Mouse (Mus musculus) ZHBTc4 (cell line): ENCODE results near the gene Sh2b3.
A peak's percentile ranks its signal among the peaks of the same experiment; 100 is the strongest.

Source experiments
- DNase-seq: peaks from one replicate; pipeline ENCODE4 v3.0.0-alpha.2; 2011; ENCODE audit warnings: low read depth, low spot score

Sh2b3 gene

DNA sequence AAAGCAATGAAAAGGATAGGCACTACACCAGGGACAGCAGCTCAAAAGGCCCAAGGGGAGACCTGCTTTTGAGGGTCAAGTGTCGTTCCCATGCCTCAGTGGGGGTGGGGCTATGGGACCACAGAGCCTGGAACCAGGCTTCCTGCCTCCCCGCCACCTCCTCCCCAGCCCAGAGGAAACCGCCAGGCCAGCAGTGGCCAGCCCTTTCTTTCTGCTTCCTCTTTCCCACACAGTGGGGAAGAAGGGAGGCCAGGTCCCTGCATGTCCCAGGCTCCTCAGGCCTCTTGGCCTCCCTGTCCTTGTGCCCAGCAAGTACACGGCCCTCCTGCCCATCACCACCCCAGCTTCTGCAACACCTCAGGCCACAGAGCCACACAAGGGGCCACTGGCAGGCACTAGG, 13.3 kb downstream of the Sh2b3 start:
- no peak for DNase-seq

DNA sequence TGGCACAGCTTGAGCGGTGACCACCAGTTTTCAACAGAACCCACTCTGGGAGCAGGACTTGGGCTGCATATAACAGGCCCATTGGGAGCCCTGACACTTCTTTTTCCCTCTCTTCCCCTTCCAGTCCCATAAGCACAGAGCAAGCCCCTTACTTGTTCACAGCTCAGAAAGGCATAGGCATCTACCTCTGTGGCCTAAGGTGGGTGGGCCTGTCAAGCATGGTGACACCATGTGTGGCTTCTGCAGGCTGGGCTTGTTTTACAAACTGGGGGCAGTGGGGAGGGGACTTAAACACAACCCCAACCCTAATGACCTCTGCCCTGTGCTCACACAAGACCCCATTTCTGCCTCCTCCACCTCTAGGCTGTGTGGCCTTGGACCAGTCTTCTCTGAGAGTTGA, 13.8 kb downstream of the Sh2b3 start:
- no peak for DNase-seq

DNA sequence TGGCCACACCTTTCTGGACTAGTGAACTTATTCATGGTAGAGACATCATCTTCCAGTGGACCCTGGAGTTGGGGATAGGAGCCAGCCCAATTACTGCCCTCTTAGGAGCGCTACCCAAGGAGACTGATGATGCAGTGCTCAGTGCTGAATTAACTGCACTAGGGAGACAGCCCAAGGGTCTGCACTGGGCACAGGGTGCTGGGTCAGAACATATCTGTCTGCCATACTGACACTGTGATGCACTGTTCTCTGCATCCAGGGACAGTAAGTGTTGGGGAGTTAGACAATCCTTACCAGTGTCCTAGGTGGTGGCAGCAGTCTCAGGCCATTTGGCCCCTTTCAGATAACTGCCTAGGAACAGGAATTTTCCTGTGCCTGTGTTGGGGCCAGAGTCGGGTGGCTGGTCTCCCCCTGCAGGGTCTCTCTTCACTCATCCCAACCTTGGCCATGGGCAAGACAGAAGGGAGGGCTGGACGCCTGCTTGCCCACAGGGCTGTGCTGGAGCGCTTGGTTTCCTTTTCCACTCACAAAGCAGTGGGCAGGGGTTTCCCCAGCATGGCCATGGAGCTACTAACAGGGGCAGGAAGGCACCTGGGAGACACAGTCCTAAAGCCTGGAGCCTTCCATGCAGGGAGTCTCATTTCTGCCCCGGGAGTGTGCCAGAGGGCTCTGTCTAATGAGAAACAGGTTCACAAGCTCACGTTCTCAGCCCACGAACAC, 14.5 kb downstream of the Sh2b3 start:
- no peak for DNase-seq

DNA sequence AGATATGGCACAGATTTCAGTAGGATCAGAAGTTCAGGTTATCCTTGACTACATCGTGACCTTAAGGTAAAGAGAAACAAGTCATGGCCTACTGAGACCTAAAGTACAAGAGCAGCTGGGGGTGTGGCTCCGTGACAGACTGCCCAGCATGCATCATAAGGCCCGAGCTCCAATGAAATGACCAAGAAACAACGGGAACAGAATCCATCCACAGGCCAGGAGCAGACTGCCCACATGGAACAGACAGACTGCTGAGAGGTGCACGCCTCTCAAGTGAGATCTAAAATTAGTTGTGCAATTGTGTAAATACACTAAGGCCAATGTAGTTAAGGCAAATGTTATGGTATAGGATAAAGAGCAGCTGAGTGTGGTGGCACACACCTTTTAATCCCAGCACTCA, 15.9 kb downstream of the Sh2b3 start:
- DNase-seq: no peak

DNA sequence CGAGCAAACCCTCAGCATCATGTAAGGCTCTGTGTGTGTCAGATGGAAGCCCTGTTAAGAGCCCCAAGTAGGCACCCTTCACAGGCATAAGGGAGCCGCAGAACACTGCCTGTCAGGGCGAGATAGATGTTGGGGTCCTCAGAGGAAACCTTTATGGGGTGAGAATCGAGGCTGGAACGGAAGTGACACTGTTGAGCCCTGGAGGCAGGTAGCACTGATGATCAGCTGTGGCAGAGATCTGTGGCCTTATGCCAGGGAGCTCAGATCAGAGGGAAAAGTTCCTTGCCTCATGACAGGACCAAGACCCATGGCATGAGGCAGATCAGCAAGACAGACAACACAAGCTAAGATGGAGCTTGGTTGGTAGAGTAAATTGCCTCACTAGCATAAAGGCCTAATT, 16.3 kb downstream of the Sh2b3 start:
- no peak for DNase-seq

DNA sequence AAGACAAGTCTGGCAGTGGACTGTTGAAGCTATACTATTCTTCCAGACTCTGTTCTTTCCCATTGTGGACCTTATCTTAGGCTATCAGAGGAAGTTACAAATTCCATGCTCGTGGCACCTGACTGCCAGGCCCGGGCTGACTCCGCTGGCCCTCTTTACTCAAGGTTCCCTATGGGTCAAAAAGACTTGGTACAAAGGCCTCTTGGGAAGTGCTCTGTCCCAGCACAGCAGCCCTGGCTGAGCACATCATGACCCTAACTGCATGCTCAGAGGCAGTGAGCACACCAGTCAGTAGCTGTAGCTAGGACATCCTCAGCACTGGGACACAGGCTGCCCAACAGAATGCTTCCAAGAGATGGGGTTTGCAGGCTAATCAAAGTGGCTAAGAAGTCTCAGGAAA, 16.8 kb downstream of the Sh2b3 start:
- DNase-seq: no peak

DNA sequence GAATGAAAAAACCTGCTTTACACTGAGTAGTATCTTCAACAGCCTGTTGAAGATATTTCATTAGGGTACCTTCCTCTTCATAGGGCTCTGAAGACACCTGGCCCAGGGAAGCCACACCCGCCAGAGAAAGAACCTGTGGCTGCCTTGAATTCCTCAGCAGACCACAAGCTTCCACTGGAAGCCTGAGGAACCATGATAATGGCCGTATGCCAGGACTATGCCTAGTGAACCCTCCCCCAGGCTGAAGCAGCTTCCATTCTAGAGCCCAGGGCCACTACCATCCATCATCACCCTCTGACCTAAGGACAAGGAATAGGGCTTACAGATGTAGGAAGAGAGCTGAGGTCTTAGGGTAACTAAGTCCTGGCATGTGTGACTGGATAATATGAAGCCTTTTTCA, 17.3 kb downstream of the Sh2b3 start:
- no peak for DNase-seq

DNA sequence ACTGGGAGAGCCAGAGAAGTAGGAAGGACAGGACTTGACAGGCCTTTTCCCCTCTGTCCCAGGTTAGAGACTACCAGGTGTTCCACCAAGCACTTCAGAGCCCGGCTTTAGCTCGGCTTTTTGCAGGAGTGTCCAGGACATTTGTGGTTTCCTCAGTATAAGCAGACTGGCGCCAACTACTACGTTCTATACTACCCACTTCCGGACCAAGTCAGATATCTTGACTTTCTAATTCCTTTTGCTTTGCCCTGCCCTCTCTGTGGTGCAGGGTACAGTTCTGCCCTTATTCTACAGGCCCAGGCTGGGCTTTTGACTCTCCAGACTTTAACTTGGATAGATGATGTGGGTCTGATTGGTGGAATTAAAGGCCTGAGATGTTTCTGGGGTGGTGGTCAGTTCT, 17.9 kb downstream of the Sh2b3 start:
- no peak for DNase-seq

DNA sequence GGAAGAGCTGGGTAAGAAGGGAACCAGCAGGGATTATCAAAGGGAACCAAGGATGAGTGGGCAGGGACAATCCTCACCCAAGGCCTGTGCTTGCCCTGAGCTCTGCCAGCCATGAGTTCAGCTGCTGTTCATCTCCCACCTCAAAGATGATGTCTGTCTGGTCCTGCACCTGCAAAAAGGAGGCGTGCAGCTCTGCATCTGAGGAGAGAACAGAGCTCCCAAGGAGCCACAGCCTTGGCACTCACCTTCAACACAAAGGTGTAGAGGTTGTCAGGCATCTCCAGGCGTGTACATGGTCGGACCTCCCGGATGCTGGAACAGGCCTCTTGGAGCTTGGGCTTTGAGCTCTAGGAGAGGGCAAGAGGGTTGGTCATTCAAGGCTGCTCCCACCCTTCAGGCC, 18.6 kb downstream of the Sh2b3 start:
- no peak for DNase-seq

DNA sequence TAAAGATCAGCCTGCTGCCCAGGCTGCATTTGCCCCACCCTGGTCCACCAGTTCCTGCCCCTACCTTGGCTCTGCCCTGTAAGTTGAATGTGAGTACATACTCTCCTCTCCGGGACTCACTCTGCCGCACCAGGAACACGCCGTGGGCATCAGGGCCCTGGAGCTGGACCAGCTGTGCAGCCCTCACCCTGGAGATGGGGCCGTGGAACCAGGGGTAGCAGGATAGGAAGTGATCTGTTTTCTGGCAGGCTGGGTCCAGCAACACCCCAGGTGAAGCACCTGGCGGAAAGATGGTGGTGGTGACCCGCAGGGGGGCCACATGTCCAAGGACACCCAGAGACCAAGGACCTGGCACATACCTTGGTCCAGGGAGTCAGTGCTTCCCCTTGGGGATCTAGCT, 19.0 kb downstream of the Sh2b3 start:
- DNase-seq: no peak

DNA sequence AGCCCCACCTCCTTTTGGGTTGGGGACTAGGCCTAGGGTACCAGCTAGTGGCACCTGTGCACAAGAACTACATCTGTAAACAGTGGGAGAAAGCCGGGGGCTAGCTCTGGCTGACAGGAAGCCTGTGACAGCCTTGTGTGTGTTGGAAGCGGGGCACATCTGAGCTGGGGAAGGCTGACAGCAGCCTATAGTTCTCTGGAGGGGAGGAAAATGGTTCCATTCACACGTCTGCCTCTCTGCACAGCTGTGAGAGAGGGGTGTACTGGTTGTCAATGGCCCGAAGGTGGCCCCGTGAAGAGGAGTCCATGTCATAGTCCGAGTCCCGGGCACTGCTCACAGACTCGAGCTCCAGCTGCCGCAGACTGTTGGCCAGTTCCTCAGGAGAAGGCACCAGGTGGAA, 19.9 kb downstream of the Sh2b3 start:
- DNase-seq: no peak

DNA sequence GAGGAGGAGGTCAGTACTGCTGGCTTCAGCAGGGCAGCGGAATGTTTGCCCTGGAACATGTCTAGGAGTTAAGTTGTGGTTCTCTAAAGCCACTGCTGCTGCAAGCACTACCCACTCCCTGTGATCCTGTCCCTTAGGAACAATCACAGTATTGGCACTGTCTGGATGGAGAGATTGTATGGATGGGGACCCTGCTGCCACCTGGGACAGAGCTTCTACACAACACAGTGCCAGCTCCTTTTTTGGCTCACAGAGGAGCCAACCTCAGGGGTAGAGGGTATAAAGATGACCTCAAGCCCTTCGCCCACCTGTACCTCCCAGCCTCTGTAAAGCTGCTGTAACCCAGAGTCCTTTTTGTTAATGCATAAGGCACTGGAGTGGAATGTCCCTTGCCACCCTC, 20.8 kb downstream of the Sh2b3 start:
- DNase-seq: no peak

DNA sequence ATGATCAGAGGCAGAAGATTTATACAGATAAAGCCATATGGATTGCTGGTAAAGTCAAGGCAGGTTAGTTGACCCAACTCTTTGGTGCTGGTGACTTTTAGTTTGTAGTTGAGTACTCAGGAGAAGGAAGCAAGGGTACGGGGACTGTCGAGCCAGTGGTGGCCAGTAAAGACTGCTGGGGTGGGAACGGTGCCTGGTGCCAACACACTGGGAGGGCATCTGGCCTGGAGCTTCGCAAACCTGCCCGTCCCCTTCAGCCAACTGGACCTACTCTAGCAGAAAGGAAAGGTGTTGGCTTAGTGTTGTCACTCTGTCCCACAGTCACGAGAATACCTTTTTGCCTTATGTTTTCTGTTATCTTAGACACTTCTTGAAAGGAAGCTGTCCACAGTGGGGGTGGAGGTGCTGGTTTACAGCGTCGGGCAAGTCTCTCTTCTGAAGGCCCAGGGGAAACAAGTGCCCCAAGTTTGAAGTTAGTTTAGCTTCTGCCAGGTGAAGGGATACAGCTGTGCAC, 21.5 kb downstream of the Sh2b3 start:
- no peak for DNase-seq

DNA sequence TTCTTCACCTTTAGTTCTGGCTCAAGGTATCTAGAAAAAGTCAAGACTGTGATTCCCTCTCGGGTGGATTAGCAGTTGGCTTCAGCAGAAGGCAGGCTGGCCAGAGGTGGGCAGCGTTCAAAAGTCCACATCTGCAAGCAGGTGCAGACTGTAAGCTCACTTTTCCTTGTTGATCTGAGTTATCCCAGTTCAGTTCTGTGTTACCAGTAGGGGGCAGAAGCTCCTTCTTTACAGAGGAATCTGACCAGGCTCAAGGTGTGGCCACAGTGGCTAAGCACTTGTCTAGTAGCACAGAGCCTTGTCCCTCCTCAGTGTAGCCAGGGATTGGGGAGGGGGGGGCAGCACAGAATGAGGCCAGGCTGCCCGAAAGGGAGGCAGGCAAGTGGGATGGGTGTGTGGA, 22.4 kb downstream of the Sh2b3 start:
- peak; percentile 84 for DNase-seq

DNA sequence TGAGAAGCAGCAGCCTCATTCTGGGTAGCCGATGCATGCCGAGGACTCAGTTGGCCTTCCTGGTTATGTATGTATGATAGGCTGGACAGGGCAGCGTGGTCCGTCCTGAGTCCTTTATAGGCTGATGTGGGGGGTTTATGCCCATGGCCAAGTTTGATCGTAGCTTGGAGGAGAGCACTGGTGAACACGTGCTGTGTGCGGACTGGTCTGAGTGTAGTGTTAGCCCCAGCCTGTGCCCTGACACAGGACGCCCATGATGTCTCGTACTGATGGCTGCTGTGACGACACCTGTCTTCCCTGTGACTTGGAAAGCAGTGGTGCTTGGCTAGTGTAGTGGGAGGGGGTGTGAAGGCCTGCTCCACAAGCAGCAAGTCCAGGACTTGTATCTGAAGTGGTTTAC, 23.7 kb downstream of the Sh2b3 start:
- no peak for DNase-seq

DNA sequence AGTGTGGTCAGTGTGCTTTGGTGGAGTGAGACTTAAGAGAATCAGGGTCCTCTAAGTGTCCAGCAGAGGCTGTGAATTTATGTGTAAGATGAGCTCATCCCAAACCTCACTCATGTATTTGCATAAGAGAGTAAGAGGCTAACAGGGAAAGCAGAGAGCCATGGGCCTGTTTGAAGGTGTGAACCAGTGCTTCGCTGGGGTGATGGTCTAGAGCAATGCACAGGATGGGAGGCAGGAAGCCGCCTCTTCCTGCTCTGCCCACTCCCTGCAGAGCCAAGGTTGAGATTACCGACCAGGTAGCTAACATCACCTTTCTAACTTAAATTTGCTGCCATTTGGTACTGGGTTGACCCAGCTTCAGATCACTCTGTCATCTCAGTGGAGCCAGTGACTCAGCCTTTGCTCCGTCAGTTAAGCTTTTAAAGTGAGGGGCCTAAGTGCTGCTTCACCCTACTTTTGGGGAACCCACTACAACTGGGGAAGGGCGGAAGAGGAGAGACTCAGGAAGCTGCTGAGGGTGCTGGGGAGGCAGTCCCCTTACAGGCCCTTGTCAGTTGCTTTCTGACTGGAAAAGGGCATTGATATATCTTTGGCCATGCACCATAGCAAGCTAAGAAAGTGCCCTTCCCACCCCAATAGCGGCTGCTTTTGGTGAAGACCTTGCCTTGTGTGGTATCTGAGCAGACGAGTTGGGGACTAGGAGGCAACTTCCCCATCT, 24.8 kb downstream of the Sh2b3 start:
- DNase-seq: no peak

DNA sequence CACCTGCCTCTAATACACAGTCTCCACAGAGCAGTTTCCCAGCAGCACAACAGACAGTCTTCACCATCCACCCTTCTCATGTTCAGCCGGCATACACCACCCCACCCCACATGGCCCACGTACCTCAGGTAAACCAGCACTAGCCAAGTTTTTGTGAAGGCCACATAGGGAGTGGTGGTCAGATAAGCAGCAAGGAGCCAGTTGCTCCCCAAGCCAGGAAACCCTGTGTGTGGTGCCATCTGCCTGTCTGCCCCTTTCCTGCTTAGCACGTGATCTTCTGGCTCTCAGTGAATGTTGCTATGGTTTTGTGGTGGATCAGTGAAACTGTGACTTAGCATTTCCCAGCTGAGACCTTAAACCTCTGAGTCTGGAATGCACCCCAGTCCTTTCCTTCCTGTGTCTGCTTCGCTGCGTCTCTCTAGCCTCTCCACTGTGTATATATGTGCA, 25.9 kb downstream of the Sh2b3 start:
- no peak for DNase-seq

DNA sequence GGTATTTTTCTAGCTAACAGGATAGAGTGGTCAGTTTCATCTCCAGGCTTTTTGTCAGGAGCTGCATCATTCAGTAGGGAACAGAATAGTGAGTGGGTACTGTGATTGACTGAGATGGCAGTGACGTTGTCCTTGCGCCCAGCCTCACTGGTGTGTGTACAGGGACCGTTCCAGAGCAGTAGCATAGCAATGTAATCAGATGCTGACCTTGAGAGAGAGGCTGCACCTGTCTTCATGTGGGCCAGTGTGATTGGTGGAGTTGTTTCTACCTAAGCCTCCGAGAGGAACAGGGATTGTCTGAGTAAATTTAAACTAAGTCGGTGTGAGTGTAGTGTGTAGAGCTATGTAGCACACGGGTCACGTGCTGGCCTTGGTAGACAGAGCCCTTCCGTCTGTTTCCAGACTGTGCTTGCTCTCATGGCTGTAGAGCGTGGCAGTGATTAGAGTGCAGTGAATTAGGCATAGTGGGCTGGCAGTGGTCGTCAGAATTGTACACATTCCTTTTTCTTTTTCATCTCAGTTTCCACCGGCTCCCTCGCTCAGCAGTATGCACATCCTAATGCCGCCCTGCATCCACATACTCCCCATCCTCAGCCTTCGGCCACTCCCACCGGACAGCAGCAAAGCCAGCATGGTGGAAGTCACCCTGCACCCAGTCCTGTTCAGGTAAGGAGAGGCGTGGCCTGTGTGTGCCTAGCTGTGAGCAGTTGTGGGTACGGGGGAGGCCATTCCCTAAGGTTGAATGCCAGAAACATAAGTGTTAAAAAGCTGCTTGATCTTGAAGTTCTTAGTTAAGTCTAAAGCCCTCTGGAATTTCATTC, 26.9 kb downstream of the Sh2b3 start:
- no peak for DNase-seq

DNA sequence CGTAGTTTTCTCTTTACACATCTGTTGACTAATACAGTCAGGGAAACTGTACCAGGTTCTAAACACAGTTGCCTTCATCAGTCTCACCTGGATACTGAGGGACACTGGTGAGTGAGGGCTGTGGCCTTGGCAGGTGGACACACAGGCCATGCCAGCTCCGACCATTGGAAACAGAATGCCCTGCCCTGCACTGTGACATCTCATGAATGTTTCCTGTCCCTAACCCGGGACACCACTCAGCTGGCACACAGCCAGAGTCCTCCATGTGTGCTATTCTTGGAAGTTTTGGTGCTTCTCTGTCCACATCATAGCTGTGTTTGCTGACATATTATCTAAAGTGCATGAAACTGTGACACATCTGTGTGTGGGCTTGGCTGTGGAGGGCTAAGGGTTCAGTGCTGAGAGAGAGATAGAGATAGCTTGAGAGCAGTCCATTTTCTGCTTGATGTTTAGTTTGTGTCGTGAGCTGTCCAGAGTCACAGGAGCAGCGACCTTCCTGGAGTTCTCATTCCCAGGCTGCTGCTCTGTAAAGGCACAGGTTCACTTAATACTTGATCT, 27.7 kb downstream of the Sh2b3 start:
- no peak for DNase-seq

DNA sequence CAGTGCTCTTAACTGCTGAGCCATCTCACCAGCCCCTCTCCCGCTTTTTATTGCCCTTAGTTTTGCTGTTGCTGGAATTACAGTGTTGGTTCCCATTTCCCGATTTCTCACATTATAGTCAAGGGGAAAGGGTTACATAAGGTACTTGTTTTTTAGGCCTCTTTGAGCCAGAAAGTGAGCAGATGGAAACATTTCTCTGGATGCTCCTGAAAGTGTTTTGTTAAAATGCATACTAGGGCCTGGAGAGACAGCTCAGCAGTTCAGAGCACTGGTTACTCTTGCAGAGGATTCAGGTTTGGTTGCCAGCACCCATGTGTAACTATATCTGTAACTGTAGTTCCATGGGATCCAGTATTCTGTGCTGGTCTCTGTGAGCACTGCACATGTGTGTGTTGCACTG, 29.2 kb downstream of the Sh2b3 start:
- DNase-seq: no peak

DNA sequence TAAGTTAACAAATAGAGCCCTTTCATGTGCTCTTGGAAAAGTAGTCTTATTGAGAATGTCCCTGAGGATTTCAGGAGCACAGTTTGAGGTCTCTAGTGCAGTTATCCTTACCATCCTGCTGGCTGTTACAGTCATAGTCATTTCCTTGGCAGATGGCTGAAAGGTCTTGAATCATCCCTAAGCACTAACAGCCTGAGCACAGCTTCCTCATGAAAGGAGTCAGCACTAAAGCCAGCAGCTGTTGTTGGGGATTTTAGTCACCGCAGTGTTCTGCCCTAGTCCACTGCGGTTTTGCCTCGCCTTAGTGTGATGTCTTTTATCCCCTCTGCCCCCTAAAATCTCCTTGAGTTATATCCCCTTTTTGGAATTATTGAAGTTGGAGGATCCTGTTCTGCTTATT, 30.3 kb downstream of the Sh2b3 start:
- DNase-seq: no peak

DNA sequence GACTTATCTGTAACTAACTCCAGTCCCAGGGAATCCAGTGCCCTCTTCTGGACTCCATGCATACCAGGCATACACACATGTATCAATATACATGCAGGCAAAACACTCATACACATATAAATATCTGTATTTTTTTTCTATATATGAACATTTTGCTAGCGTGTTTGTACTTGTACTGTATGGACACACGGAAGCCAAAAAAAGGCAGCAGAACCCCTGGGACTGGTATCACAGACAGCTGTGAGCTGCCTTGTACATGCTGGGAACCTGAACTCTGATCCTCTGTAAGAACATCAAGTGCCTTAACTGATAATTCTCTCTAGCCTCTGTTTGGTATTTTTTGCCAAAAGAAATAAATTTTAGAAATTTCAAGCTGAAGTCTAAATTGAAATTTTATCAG, 39.0 kb downstream of the Sh2b3 start:
- no peak for DNase-seq
